Mouse (Mus musculus) heart, adult 2 months (tissue): ENCODE data around the gene Fbp1.

Experiments
- CTCF ChIP-seq: fragments of 200-600 bp; IDR thresholded peaks from 2 replicates; pipeline ENCODE4 v1.8.1; 2022; ENCODE audit warnings: antibody characterized with exemption, mild to moderate bottlenecking, moderate library complexity
- EP300 ChIP-seq: fragments of 200-500 bp; IDR thresholded peaks from 2 replicates; pipeline ENCODE4 v1.6.1; 2011; ENCODE audit warnings: low read depth, low read length, control low read depth; ENCODE audit not compliant: insufficient read depth

DNA sequence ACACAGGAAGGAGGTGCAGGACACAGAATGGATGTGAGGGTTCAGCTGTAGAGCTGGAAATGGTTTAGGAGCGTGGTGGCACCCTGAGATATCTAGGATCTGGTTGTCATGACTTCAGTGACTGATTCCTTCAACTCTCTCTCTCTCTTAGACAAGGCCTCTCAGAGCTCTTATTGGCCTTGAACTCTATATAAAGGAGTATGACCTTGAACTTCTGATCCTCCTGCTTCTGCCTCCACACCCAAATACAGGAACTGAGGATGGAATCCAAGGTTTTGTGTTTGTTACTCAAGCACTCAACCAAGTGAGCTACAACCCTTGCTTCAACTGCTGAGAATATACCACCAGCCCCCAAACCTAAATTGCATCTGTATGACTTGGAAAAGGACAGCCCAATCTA, 12.0 kb downstream of the Fbp1 start:
- no peak for TF ChIP-seq CTCF
- no peak for TF ChIP-seq EP300
